Mouse (Mus musculus): ENCODE results near the gene Prx. TPM values are rescaled to one million over a fixed set of nuclear protein-coding genes. Genes with fewer than 3 reads are reported as not detected.

Prx gene
- total and polyA plus RNA-seq, 3 experiments, result 0.17 to 0.41 (median 0.21) TPM

DNA sequence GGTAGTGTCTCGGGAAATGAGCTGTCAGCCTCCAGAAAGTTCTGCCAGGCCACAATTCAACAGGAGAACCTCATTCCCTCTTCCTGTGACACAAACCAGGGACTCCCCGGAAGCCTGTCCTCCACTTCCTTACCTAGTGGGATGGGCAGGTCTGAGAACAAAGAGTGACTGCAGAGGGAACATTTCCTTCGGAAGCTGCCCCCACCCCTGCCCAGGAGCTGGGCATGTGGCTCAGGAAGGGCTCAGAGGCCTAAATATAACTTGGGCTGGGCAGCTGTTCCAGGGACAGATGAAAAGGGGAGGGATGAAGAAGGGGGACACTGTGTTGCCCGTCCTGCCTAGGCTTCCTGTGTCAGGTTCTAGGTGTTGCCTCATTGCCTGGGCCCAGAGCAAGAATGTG is 2.5 kb downstream of the Prx start:
- no peaks in the 10 kb centered on the region for H3K79me2 ChIP-seq (replicated peaks; ENCODE audit: control insufficient read depth, extremely low read depth, insufficient read depth, poor library complexity, severe bottlenecking)
- H3K27me3 ChIP-seq (replicated peaks), result no peaks in the 10 kb centered on the region
- H3K9ac ChIP-seq (ENCODE audit: insufficient read depth, low read depth), result no peak overlapping the region
- H3K4me1 ChIP-seq (ENCODE audit: control insufficient read depth in 1 of 2, insufficient read depth in 2 of 2), result peaks cover 3 to 13% of the 10 kb centered on the region in 2 experiments
- dilution Hi-C loops (cut with MboI; ENCODE audit: extremely low pct_ligation_motif_present, extremely low pct_unique_long_range_greater_than_20kb, low sequenced_read_pairs), result no loop called here
- no peaks in the 10 kb centered on the region for H3K9me3 ChIP-seq (replicated peaks; ENCODE audit: low read length)
- DNase-seq (ENCODE audit: extremely low read depth), result no peak
- TF ChIP-seq ETS1 (conservative IDR thresholded peaks at IDR 0.05; ENCODE audit: low read depth, low read length) (no peak), CTCF (conservative IDR thresholded peaks at IDR 0.05 in 1 of 2, IDR thresholded peaks at IDR 0.05 in 1 of 2; ENCODE audit: low read depth in 2 of 2, low read length in 2 of 2) (no peak), USF1 (IDR thresholded peaks at IDR 0.05; ENCODE audit: low read depth, low read length) (no peak), TBP (conservative IDR thresholded peaks at IDR 0.05; ENCODE audit: low read depth, low read length) (no peak), MAX (IDR thresholded peaks at IDR 0.05; ENCODE audit: low read length) (no peak), IRF4 (IDR thresholded peaks at IDR 0.05; ENCODE audit: low read depth, low read length) (no peak), SMC3 (IDR thresholded peaks at IDR 0.05; ENCODE audit: low read depth, low read length) (no peak), SIN3A (IDR thresholded peaks at IDR 0.05; ENCODE audit: low read length) (no peak), UBTF (IDR thresholded peaks at IDR 0.05; ENCODE audit: low read depth, low read length) (no peak), GABPA (IDR thresholded peaks at IDR 0.05; ENCODE audit: insufficient replicate concordance, low read depth, low read length) (no peak), MXI1 (IDR thresholded peaks at IDR 0.05; ENCODE audit: low read depth, low read length) (no peak), MYC (IDR thresholded peaks at IDR 0.05; ENCODE audit: low read depth, low read length) (no peak)
- no peak overlapping the region for H3K27ac ChIP-seq (ENCODE audit: insufficient read depth, low read depth)
- H3K4me2 ChIP-seq (ENCODE audit: insufficient read depth, low read depth, poor library complexity, severe bottlenecking), result no peak overlapping the region
- no peaks in the 10 kb centered on the region for H3K36me3 ChIP-seq (replicated peaks in 1 of 2; ENCODE audit: control insufficient read depth in 1 of 2, insufficient read depth in 1 of 2, low read length in 1 of 2)
- no peak overlapping the region for H3K4me3 ChIP-seq (replicated peaks in 1 of 3; ENCODE audit: low read depth in 2 of 3, low read length in 2 of 3, poor library complexity in 1 of 3)
- in situ Hi-C loops (cut with MboI; ENCODE audit: low pct_ligation_motif_present, low pct_unique_long_range_greater_than_20kb, low sequenced_read_pairs), result no loop called here

DNA sequence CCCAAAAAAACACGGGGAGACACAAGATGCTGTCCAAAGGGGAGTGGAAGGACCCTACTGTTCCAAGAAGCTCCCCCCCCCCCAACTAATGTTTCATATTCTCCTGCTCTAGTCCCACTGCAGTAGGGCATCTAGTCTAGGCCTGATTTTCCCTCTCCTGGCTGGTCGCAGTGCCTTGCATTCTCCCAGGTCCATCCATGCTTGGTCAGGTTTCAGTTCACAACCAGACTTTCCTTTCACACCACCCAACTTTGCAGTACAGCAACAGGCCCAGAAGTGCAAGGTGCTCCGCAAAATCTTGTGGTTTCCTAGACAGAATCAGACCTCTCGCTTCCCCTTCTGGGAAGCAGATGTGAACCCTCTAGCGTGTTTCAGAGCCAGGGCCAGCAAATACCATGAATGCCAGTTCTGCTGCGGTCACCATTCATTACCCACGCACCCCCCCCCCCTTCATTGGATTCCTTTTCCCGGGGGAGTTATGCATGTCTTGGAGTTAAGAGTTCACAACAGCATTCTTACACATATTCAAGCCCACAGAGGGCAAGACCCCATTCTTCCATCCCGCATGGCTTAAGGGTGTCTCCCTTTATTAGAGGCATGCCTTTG is 7.7 kb downstream of the Prx start:
- in situ Hi-C loops (cut with MboI; ENCODE audit: low pct_ligation_motif_present, low pct_unique_long_range_greater_than_20kb, low sequenced_read_pairs) (no loop called here), dilution Hi-C loops (cut with MboI; ENCODE audit: extremely low pct_ligation_motif_present, extremely low pct_unique_long_range_greater_than_20kb, low sequenced_read_pairs) (no loop called here)
- no peaks in the 10 kb centered on the region for H3K27me3 ChIP-seq (replicated peaks)
- no peak overlapping the region for H3K27ac ChIP-seq (ENCODE audit: insufficient read depth, low read depth)
- no peaks in the 10 kb centered on the region for H3K9me3 ChIP-seq (replicated peaks; ENCODE audit: low read length)
- H3K4me1 ChIP-seq (ENCODE audit: control insufficient read depth in 1 of 2, insufficient read depth in 2 of 2), result peaks cover 4 to 21% of the 10 kb centered on the region in 2 experiments; a peak in 2 of 4 replicates
- DNase-seq (ENCODE audit: extremely low read depth), result peak; percentile 91
- no peaks in the 10 kb centered on the region for H3K36me3 ChIP-seq (replicated peaks in 1 of 2; ENCODE audit: control insufficient read depth in 1 of 2, insufficient read depth in 1 of 2, low read length in 1 of 2)
- peak overlapping the region; percentile 3; the same call in 1 of the 2 replicates for H3K9ac ChIP-seq (ENCODE audit: insufficient read depth, low read depth)
- H3K79me2 ChIP-seq (replicated peaks; ENCODE audit: control insufficient read depth, extremely low read depth, insufficient read depth, poor library complexity, severe bottlenecking), result no peaks in the 10 kb centered on the region
- peak overlapping the region in 1 of 3 experiments; percentile 43 for H3K4me3 ChIP-seq (replicated peaks in 1 of 3; ENCODE audit: low read depth in 2 of 3, low read length in 2 of 3, poor library complexity in 1 of 3)
- H3K4me2 ChIP-seq (ENCODE audit: insufficient read depth, low read depth, poor library complexity, severe bottlenecking), result peak overlapping the region; percentile 53
- 0 out of 2 replicates have a peak, but pooled peaks have one; percentile 29 for TF ChIP-seq TBP (conservative IDR thresholded peaks at IDR 0.05; ENCODE audit: low read depth, low read length)
- TF ChIP-seq JUN (IDR thresholded peaks at IDR 0.05; ENCODE audit: insufficient read depth, low read depth, low read length), result peak; percentile 53; the same call in 1 of the 2 replicates
- TF ChIP-seq RAD21 (IDR thresholded peaks at IDR 0.05; ENCODE audit: low read depth, low read length), result no peak; the same call in 1 of the 2 replicates
- TF ChIP-seq NRF1 (IDR thresholded peaks at IDR 0.05; ENCODE audit: low read depth, low read length), result no peak
- TF ChIP-seq MAX (IDR thresholded peaks at IDR 0.05; ENCODE audit: low read length), result peak; percentile 66; the same call in 1 of the 2 replicates
- 0 out of 2 replicates have a peak, but pooled peaks have one; percentile 6 for TF ChIP-seq UBTF (IDR thresholded peaks at IDR 0.05; ENCODE audit: low read depth, low read length)
- peak; percentile 94 for TF ChIP-seq IRF4 (IDR thresholded peaks at IDR 0.05; ENCODE audit: low read depth, low read length)
- peak; percentile 60; the same call in 1 of the 2 replicates for TF ChIP-seq MAZ (IDR thresholded peaks at IDR 0.05; ENCODE audit: low read depth, low read length)
- no peak for TF ChIP-seq ELF1 (IDR thresholded peaks at IDR 0.05; ENCODE audit: low read depth, low read length)
- no peak for TF ChIP-seq USF2 (conservative IDR thresholded peaks at IDR 0.05; ENCODE audit: low read depth, low read length)
- no peak for TF ChIP-seq POLR2A (IDR thresholded peaks at IDR 0.05; ENCODE audit: low read depth, low read length)
- TF ChIP-seq EP300 (IDR thresholded peaks at IDR 0.05; ENCODE audit: low read length), result peak; percentile 97
- no peak for TF ChIP-seq NELFE (IDR thresholded peaks at IDR 0.05; ENCODE audit: low read depth, low read length)
- TF ChIP-seq ZMIZ1 (IDR thresholded peaks at IDR 0.05; ENCODE audit: low read depth, low read length), result 0 out of 2 replicates have a peak, but pooled peaks have one; percentile 31
- 0 out of 2 replicates have a peak, but pooled peaks have one; percentile 41 for TF ChIP-seq JUND (conservative IDR thresholded peaks at IDR 0.05; ENCODE audit: low read depth, low read length)
- TF ChIP-seq ZKSCAN1 (IDR thresholded peaks at IDR 0.05; ENCODE audit: borderline replicate concordance, low read depth, low read length), result no peak
- peak; percentile 74; the same call in 1 of the 2 replicates for TF ChIP-seq MEF2A (IDR thresholded peaks at IDR 0.05; ENCODE audit: borderline replicate concordance, low read depth, low read length)
- peak; percentile 88 for TF ChIP-seq RCOR1 (conservative IDR thresholded peaks at IDR 0.05; ENCODE audit: low read depth, low read length)
- TF ChIP-seq KAT2A (IDR thresholded peaks at IDR 0.05; ENCODE audit: insufficient replicate concordance, low read length), result no peak
- peak; percentile 93 for TF ChIP-seq TCF12 (IDR thresholded peaks at IDR 0.05; ENCODE audit: low read depth, low read length)
- no peak for TF ChIP-seq ZC3H11A (IDR thresholded peaks at IDR 0.05; ENCODE audit: low read depth, low read length)
- TF ChIP-seq SIN3A (IDR thresholded peaks at IDR 0.05; ENCODE audit: low read length), result peak; percentile 41; the same call in 1 of the 2 replicates
- 0 out of 2 replicates have a peak, but pooled peaks have one; percentile 49 for TF ChIP-seq MAFK (IDR thresholded peaks at IDR 0.05; ENCODE audit: insufficient replicate concordance, low read length)
- peak; percentile 48 for TF ChIP-seq ETS1 (conservative IDR thresholded peaks at IDR 0.05; ENCODE audit: low read depth, low read length)
